Mouse (Mus musculus): ENCODE data around the gene Atf7. TPM values are rescaled to one million over a fixed set of nuclear protein-coding genes. Genes with fewer than 3 reads are reported as not detected.

Gene Atf7
- total RNA-seq (2014; rRNA removed), result 8.6 and 15.0 TPM in 2 replicates
- polyA plus RNA-seq (2015; fragmentation: Nextera tagmentation; extraction: Ambion mirVana), result 12.5 and 13.5 TPM in 2 replicates

DNA sequence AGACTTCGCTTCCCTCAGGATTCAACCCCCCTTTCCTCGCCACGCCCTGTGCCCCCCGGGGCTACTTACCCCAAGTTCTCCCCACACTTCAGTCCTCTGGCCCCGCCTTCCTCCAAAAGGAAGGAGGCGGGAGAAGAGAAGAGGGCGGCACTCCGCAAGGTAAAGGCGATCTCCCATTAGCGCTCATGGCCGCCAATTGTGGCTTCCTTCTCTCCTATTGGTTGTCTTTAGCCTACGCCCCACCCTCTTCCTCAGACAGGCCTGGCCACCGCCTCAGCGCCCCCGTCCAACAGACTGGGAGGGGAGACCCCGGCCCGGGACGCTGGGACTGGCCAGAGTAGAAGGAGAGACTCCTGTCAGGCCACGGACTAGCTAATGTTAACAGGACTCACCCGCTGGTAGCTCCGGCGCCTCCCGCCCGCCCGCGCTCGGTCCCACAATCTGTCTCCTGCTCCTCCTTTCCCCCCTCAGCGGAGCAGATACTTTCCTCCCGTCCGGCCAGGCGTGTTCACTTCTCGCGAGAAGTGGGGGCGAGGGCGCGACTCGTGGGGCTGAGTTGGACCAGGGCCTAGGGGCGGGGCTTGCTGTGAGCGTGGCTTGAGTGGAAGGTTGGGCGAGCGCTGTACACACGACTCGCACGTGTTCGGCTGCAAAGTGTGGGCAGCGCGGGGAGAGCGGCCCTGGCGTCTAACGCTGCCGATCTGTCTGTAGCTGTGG is at the start of gene Atf7, which contains the start of gene Gm28047:
TSS of gene Atf7 (minus strand) at position 495 of the 717 bp plus-strand sequence.
TSS of gene Gm28047 (minus strand) at position 98 of the 717 bp plus-strand sequence.
- peak within 1 kb of the TSS; percentile 94 for H3K4me2 ChIP-seq (ENCODE audit: low read depth, low read length)
- ATAC-seq (peak; percentile 100), DNase-seq (ENCODE audit: low spot score) (peak; percentile 99)
- peaks cover 14% of the 10 kb centered on the region for H3K4me1 ChIP-seq (ENCODE audit: insufficient read depth, low read length)
- H3K9ac ChIP-seq (replicated peaks; ENCODE audit: low read length), result peak within 1 kb of the TSS; percentile 55
- peak within 1 kb of the TSS; percentile 90 for H3K27ac ChIP-seq
- H3K9me3 ChIP-seq (ENCODE audit: low read length), result no peaks in the 10 kb centered on the region
- H3K27me3 ChIP-seq (ENCODE audit: insufficient read depth, low read length), result no peaks in the 10 kb centered on the region
- H3K4me3 ChIP-seq (ENCODE audit: low read length), result peak within 1 kb of the TSS; percentile 53
- under 1% methylated on average over 51 of the region's 51 CpGs for WGBS
- H3K36me3 ChIP-seq (ENCODE audit: insufficient read depth, low read length), result no peaks in the 10 kb centered on the region
- no peak for TF ChIP-seq CTCF (IDR thresholded peaks at IDR 0.05; ENCODE audit: low read depth)

DNA sequence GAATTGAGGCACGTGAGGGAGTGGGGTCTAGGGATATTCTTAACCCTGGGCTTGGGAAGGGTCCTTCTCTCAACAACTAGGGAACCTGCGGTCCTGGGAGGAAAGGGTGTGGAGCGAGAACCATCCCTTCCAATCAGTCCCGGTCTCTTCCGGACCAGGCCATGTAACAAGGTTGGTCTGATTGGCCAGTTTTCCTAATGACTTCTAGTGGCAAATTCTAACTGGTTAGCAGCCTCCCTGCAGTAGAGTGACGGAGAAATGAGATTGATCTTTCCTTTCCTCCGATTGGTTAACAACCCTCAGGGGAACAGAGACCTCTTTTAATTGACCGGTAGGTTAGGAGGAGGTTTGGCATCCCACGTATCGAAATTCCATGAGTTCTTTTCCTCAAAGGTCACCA is 48.3 kb upstream of the Atf7 start:
- Histone ChIP-seq H3K36me3 (ENCODE audit: insufficient read depth, low read length) (no peaks in the 10 kb centered on the region), H3K4me3 (ENCODE audit: low read length) (peak overlapping the region; percentile 49), H3K27ac (peak overlapping the region; percentile 99), H3K4me2 (ENCODE audit: low read depth, low read length) (peak overlapping the region; percentile 84), H3K27me3 (ENCODE audit: insufficient read depth, low read length) (no peaks in the 10 kb centered on the region), H3K4me1 (ENCODE audit: insufficient read depth, low read length) (peaks cover 19% of the 10 kb centered on the region), H3K9ac (replicated peaks; ENCODE audit: low read length) (no peak overlapping the region), H3K9me3 (ENCODE audit: low read length) (no peaks in the 10 kb centered on the region)
- ATAC-seq (peak; percentile 70), DNase-seq (ENCODE audit: low spot score) (peak; percentile 92)
- no peak for TF ChIP-seq CTCF (IDR thresholded peaks at IDR 0.05; ENCODE audit: low read depth)
- WGBS, result 6% methylated on average over 10 of the region's 10 CpGs

DNA sequence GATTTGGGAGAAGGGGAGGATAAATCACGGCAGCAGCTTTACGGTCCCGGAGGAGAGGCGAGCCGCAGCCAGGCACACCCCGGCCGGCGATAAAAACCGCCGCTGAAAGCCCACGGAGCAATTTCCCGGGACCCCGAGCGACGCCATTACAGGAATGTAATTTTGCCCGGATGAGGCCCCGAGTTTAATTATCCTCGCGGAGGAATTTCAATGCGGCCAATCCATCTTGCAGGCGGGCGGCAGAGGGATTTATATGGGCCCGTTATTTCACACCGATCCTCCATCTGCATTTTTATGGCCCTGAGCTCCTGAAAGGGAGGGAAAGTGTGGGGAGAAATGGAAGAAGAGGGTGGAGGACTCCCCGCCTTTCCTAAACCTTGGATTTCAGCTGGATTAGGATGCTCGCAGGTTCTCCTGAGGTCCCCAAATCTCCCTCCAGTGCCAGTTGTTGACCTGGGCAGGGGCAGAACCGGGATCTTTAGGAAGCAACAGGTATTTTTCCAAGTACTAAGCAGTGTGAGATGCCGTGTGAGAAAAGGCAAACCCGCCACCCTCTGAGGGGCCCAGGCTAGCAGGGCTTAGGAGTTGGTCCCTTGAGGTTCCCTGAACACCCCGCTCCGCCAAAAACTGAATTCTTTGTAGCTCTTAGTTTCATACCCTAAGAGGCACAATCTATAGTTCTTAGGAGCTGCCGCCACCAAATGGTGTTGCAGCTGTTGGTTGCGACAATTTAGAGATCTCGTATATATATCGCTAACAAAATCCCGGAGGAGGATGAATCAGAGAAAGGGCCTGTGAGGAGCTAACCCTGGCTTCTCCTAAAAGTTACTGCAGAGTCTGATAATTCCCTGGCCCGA is 47.2 kb upstream of the Atf7 start, which contains the start of gene Atp5g2:
TSS of gene Atp5g2 (minus strand) at position 138 of the 857 bp plus-strand sequence.
- TF ChIP-seq CTCF (IDR thresholded peaks at IDR 0.05; ENCODE audit: low read depth), result no peak
- ATAC-seq (no peak), DNase-seq (ENCODE audit: low spot score) (peak; percentile 69)
- no peaks in the 10 kb centered on the region for H3K27me3 ChIP-seq (ENCODE audit: insufficient read depth, low read length)
- H3K4me3 ChIP-seq (ENCODE audit: low read length), result peak within 1 kb of the TSS; percentile 49
- H3K4me1 ChIP-seq (ENCODE audit: insufficient read depth, low read length), result peaks cover 19% of the 10 kb centered on the region
- WGBS, result 2% methylated on average over 37 of the region's 37 CpGs
- H3K9ac ChIP-seq (replicated peaks; ENCODE audit: low read length), result peak within 1 kb of the TSS; percentile 81
- no peaks in the 10 kb centered on the region for H3K36me3 ChIP-seq (ENCODE audit: insufficient read depth, low read length)
- peak within 1 kb of the TSS; percentile 84 for H3K4me2 ChIP-seq (ENCODE audit: low read depth, low read length)
- peak within 1 kb of the TSS; percentile 99 for H3K27ac ChIP-seq
- H3K9me3 ChIP-seq (ENCODE audit: low read length), result no peaks in the 10 kb centered on the region

DNA sequence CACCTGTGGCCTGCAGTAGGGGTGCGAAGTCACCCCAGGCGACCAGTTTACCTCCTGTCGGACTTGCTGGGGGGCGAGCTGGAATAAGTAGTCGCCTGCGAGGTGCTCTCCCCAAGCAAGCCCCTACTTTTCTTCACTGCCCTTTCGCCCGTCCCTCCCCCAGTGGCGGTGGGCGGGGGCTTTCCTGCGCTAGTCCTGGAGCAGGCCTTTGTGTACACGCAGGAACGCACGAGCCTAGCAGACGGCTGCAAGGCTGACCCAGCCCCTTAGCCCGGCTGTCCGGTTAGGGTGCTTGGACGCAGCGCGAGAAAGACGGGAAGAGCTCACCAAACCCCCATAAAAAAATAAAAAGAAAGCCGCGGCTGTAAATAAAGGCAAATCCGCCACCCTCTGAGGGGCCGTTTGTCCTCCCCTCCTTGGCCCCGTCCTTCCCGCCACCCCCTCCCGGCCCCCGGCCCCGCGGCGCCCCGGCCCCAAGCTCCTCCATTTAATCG is 46.5 kb upstream of the Atf7 start:
- peak overlapping the region; percentile 49 for H3K4me3 ChIP-seq (ENCODE audit: low read length)
- peaks cover 19% of the 10 kb centered on the region for H3K4me1 ChIP-seq (ENCODE audit: insufficient read depth, low read length)
- ATAC-seq (peak; percentile 60), DNase-seq (ENCODE audit: low spot score) (peak; percentile 83)
- peak overlapping the region; percentile 99 for H3K27ac ChIP-seq
- H3K9ac ChIP-seq (replicated peaks; ENCODE audit: low read length), result peak overlapping the region; percentile 81
- no peaks in the 10 kb centered on the region for H3K9me3 ChIP-seq (ENCODE audit: low read length)
- H3K27me3 ChIP-seq (ENCODE audit: insufficient read depth, low read length), result no peaks in the 10 kb centered on the region
- H3K36me3 ChIP-seq (ENCODE audit: insufficient read depth, low read length), result peaks cover 7% of the 10 kb centered on the region; the same call in 1 of the 2 replicates
- WGBS, result under 1% methylated on average over 33 of the region's 34 CpGs
- TF ChIP-seq CTCF (IDR thresholded peaks at IDR 0.05; ENCODE audit: low read depth), result no peak
- H3K4me2 ChIP-seq (ENCODE audit: low read depth, low read length), result peak overlapping the region; percentile 84

DNA sequence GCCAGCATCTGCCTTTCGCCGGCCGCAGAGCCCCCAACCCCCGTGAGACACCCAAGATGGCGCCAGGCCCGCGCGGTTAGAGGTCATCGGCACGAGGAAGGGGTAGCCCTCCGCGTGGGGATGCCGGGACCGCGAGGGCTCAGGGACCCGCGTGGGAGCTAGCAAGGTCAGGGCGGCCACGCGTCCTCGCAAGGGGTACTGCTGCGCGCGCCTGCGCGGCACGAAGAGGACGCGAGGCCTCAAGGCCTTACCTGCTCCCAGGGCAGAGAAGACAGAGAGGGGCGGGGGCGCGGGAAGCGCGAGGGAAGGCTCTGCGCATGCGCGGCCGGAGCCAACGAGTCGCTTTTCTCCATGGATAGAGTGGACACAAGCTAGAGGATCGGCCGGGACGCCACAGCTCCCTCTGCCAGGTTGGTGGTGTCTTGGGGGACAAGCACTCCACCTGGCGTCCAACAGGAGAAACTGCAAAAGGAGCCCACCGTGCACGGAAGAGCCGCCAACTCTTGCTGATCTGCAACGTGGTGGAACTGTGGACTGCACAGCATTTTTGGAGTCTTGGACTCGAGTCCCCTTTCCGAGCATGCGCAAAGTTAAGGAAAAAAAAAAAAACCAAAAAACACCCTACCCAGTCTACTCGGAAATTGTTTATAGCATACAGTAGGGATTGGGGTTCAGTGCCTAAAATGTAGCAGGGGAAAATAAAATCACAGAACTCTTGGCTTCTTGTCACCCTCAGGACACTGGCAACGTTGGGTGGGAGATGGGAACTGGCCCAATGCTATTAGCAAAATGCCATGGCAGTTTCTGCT is 45.7 kb upstream of the Atf7 start:
- peak overlapping the region; percentile 84 for H3K4me2 ChIP-seq (ENCODE audit: low read depth, low read length)
- WGBS, result under 1% methylated on average over 53 of the region's 53 CpGs
- H3K4me3 ChIP-seq (ENCODE audit: low read length), result peak overlapping the region; percentile 61
- peak overlapping the region; percentile 99 for H3K27ac ChIP-seq
- ATAC-seq (peak; percentile 94), DNase-seq (ENCODE audit: low spot score) (peak; percentile 99)
- no peaks in the 10 kb centered on the region for H3K9me3 ChIP-seq (ENCODE audit: low read length)
- H3K36me3 ChIP-seq (ENCODE audit: insufficient read depth, low read length), result peaks cover 13% of the 10 kb centered on the region; the same call in 1 of the 2 replicates
- H3K27me3 ChIP-seq (ENCODE audit: insufficient read depth, low read length), result no peaks in the 10 kb centered on the region
- H3K4me1 ChIP-seq (ENCODE audit: insufficient read depth, low read length), result peaks cover 19% of the 10 kb centered on the region
- peak; percentile 100 for TF ChIP-seq CTCF (IDR thresholded peaks at IDR 0.05; ENCODE audit: low read depth)
- H3K9ac ChIP-seq (replicated peaks; ENCODE audit: low read length), result peak overlapping the region; percentile 90

DNA sequence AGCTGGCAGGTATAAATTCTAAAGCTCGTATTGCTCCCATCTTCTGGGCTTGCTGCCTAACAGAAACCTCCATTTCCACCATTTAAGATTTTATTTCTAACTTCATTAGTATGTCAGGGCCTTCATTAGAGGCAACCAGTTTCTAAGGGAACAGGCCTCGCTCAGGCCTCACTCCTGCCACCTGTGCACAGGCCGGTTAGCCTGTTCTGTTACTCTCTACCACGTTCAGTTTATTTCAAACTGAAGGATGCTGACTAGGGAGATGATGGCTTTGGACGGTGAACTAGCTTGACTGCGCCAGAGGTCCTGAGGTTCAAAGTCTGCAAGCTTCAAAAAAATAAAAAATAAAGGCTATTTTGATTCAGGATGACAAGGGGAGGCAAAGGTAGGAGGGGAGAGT is 45.0 kb upstream of the Atf7 start:
- Histone ChIP-seq H3K27me3 (ENCODE audit: insufficient read depth, low read length) (no peaks in the 10 kb centered on the region), H3K36me3 (ENCODE audit: insufficient read depth, low read length) (peaks cover 13% of the 10 kb centered on the region; the same call in 1 of the 2 replicates), H3K27ac (peak overlapping the region; percentile 95), H3K4me2 (ENCODE audit: low read depth, low read length) (peak overlapping the region; percentile 83), H3K9ac (replicated peaks; ENCODE audit: low read length) (peak overlapping the region; percentile 90), H3K9me3 (ENCODE audit: low read length) (no peaks in the 10 kb centered on the region), H3K4me3 (ENCODE audit: low read length) (peak overlapping the region; percentile 61), H3K4me1 (ENCODE audit: insufficient read depth, low read length) (peaks cover 19% of the 10 kb centered on the region)
- peak; percentile 31 for DNase-seq (ENCODE audit: low spot score)
- no peak for TF ChIP-seq CTCF (IDR thresholded peaks at IDR 0.05; ENCODE audit: low read depth)
- ATAC-seq, result no peak
- WGBS, result 10% methylated on average over 6 of the region's 6 CpGs
